Mouse (Mus musculus): ENCODE data around the gene Nacad. TPM values are rescaled to one million over a fixed set of nuclear protein-coding genes. Genes with fewer than 3 reads are reported as not detected.

Nacad gene
- polyA plus RNA-seq, 1 experiment from 2014 or later, result 44.3 TPM

GRCm38 (mm10) chr11:6599831-6600230 is 6.0 kb downstream of the Nacad start:
- Histone ChIP-seq H3K4me3 (ENCODE audit: low read depth, low read length) (no peak overlapping the region), H3K4me2 (replicated peaks; ENCODE audit: low read depth, low read length) (no peak overlapping the region; the same call in 1 of the 2 replicates), H3K4me1 (replicated peaks; ENCODE audit: control insufficient read depth, insufficient read depth, low read length) (peaks cover 22% of the 10 kb centered on the region), H3K9ac (ENCODE audit: low read depth, low read length) (peak overlapping the region; percentile 40; the same call in 1 of the 2 replicates), H3K27me3 (ENCODE audit: control insufficient read depth, insufficient read depth, low read length) (peaks cover 1% of the 10 kb centered on the region), H3K36me3 (ENCODE audit: control insufficient read depth, insufficient read depth, low read length) (no peaks in the 10 kb centered on the region), H3K9me3 (ENCODE audit: control insufficient read depth, low read length) (no peaks in the 10 kb centered on the region), H3K27ac (ENCODE audit: low read depth, low read length) (peak overlapping the region; percentile 83)
- peak; percentile 8 for DNase-seq (ENCODE audit: low spot score)
- 77% methylated on average over 6 of the region's 6 CpGs for WGBS
- ATAC-seq (ENCODE audit: low FRiP score), result peak; percentile 10; the same call in 1 of the 2 replicates

- Histone ChIP-seq H3K4me1 (replicated peaks; ENCODE audit: control insufficient read depth, insufficient read depth, low read length) (peaks cover 22% of the 10 kb centered on the region), H3K4me3 (ENCODE audit: low read depth, low read length) (0 out of 2 replicates have a peak overlapping the region, but pooled peaks have one; percentile 12)
- 26% methylated on average over 20 of the region's 27 CpGs for WGBS
Measured at GRCm38 (mm10) chr11:6599011-6599681, 6.7 kb downstream of the Nacad start.

GRCm38 (mm10) chr11:6598191-6598889 is 7.5 kb downstream of the Nacad start:
- Histone ChIP-seq H3K4me3 (ENCODE audit: low read depth, low read length) (0 out of 2 replicates have a peak overlapping the region, but pooled peaks have one; percentile 12), H3K27ac (ENCODE audit: low read depth, low read length) (peak overlapping the region; percentile 83), H3K4me1 (replicated peaks; ENCODE audit: control insufficient read depth, insufficient read depth, low read length) (peaks cover 20% of the 10 kb centered on the region), H3K4me2 (replicated peaks; ENCODE audit: low read depth, low read length) (peak overlapping the region; percentile 34), H3K9ac (ENCODE audit: low read depth, low read length) (peak overlapping the region; percentile 40; the same call in 1 of the 2 replicates), H3K27me3 (ENCODE audit: control insufficient read depth, insufficient read depth, low read length) (no peaks in the 10 kb centered on the region), H3K9me3 (ENCODE audit: control insufficient read depth, low read length) (no peaks in the 10 kb centered on the region), H3K36me3 (ENCODE audit: control insufficient read depth, insufficient read depth, low read length) (peaks cover 3% of the 10 kb centered on the region)
- ATAC-seq (ENCODE audit: low FRiP score), result peak; percentile 20
- 59% methylated on average over 19 of the region's 19 CpGs for WGBS
- peak; percentile 7 for DNase-seq (ENCODE audit: low spot score)

More at GRCm38 (mm10) chr11:6599011-6599681, 6.7 kb downstream of the Nacad start:
- no peaks in the 10 kb centered on the region; the same call in 1 of the 2 replicates for H3K27me3 ChIP-seq (ENCODE audit: control insufficient read depth, insufficient read depth, low read length)
- peak; percentile 73 for DNase-seq (ENCODE audit: low spot score)
- H3K9ac ChIP-seq (ENCODE audit: low read depth, low read length), result peak overlapping the region; percentile 40
- H3K36me3 ChIP-seq (ENCODE audit: control insufficient read depth, insufficient read depth, low read length), result peaks cover 3% of the 10 kb centered on the region; the same call in 1 of the 2 replicates
- H3K4me2 ChIP-seq (replicated peaks; ENCODE audit: low read depth, low read length), result peak overlapping the region; percentile 34
- peak; percentile 82 for ATAC-seq (ENCODE audit: low FRiP score)
- H3K9me3 ChIP-seq (ENCODE audit: control insufficient read depth, low read length), result no peaks in the 10 kb centered on the region
- H3K27ac ChIP-seq (ENCODE audit: low read depth, low read length), result peak overlapping the region; percentile 83

GRCm38 (mm10) chr11:6597523-6597922 is 8.3 kb downstream of the Nacad start:
- Histone ChIP-seq H3K27ac (ENCODE audit: low read depth, low read length) (no peak overlapping the region), H3K27me3 (ENCODE audit: control insufficient read depth, insufficient read depth, low read length) (no peaks in the 10 kb centered on the region), H3K9ac (ENCODE audit: low read depth, low read length) (no peak overlapping the region), H3K9me3 (ENCODE audit: control insufficient read depth, low read length) (no peaks in the 10 kb centered on the region), H3K36me3 (ENCODE audit: control insufficient read depth, insufficient read depth, low read length) (peaks cover 4% of the 10 kb centered on the region), H3K4me2 (replicated peaks; ENCODE audit: low read depth, low read length) (no peak overlapping the region), H3K4me1 (replicated peaks; ENCODE audit: control insufficient read depth, insufficient read depth, low read length) (peaks cover 20% of the 10 kb centered on the region), H3K4me3 (ENCODE audit: low read depth, low read length) (no peak overlapping the region)
- 83% methylated on average over 7 of the region's 7 CpGs for WGBS
- ATAC-seq (ENCODE audit: low FRiP score) (no peak), DNase-seq (ENCODE audit: low spot score) (peak; percentile 18)

GRCm38 (mm10) chr11:6596616-6597015 is 9.2 kb downstream of the Nacad start:
- no peak for ATAC-seq (ENCODE audit: low FRiP score)
- Histone ChIP-seq H3K27me3 (ENCODE audit: control insufficient read depth, insufficient read depth, low read length) (no peaks in the 10 kb centered on the region), H3K4me1 (replicated peaks; ENCODE audit: control insufficient read depth, insufficient read depth, low read length) (peaks cover 20% of the 10 kb centered on the region), H3K27ac (ENCODE audit: low read depth, low read length) (no peak overlapping the region), H3K4me2 (replicated peaks; ENCODE audit: low read depth, low read length) (no peak overlapping the region), H3K4me3 (ENCODE audit: low read depth, low read length) (no peak overlapping the region), H3K9ac (ENCODE audit: low read depth, low read length) (no peak overlapping the region), H3K9me3 (ENCODE audit: control insufficient read depth, low read length) (no peaks in the 10 kb centered on the region), H3K36me3 (ENCODE audit: control insufficient read depth, insufficient read depth, low read length) (peaks cover 7% of the 10 kb centered on the region)
- no peak for DNase-seq (ENCODE audit: low spot score)
- WGBS, result 89% methylated on average over 3 of the region's 3 CpGs

- WGBS, result 96% methylated on average over 6 of the region's 6 CpGs
- Histone ChIP-seq H3K4me3 (ENCODE audit: low read depth, low read length) (no peak overlapping the region), H3K27ac (ENCODE audit: low read depth, low read length) (no peak overlapping the region), H3K9ac (ENCODE audit: low read depth, low read length) (no peak overlapping the region), H3K4me2 (replicated peaks; ENCODE audit: low read depth, low read length) (no peak overlapping the region), H3K9me3 (ENCODE audit: control insufficient read depth, low read length) (no peaks in the 10 kb centered on the region), H3K4me1 (replicated peaks; ENCODE audit: control insufficient read depth, insufficient read depth, low read length) (peaks cover 20% of the 10 kb centered on the region), H3K27me3 (ENCODE audit: control insufficient read depth, insufficient read depth, low read length) (no peaks in the 10 kb centered on the region), H3K36me3 (ENCODE audit: control insufficient read depth, insufficient read depth, low read length) (peaks cover 7% of the 10 kb centered on the region)
- DNase-seq (ENCODE audit: low spot score) (no peak), ATAC-seq (ENCODE audit: low FRiP score) (no peak)
Measured at GRCm38 (mm10) chr11:6596205-6596604, 9.6 kb downstream of the Nacad start.

GRCm38 (mm10) chr11:6595339-6595738 is 10.5 kb downstream of the Nacad start:
- H3K9ac ChIP-seq (ENCODE audit: low read depth, low read length), result no peak overlapping the region
- H3K9me3 ChIP-seq (ENCODE audit: control insufficient read depth, low read length), result no peaks in the 10 kb centered on the region
- H3K27ac ChIP-seq (ENCODE audit: low read depth, low read length), result no peak overlapping the region
- DNase-seq (ENCODE audit: low spot score), result no peak
- WGBS, result 91% methylated on average over 5 of the region's 5 CpGs
- no peak overlapping the region for H3K4me2 ChIP-seq (replicated peaks; ENCODE audit: low read depth, low read length)
- peaks cover 19% of the 10 kb centered on the region for H3K4me1 ChIP-seq (replicated peaks; ENCODE audit: control insufficient read depth, insufficient read depth, low read length)
- H3K4me3 ChIP-seq (ENCODE audit: low read depth, low read length), result no peak overlapping the region
- no peaks in the 10 kb centered on the region for H3K27me3 ChIP-seq (ENCODE audit: control insufficient read depth, insufficient read depth, low read length)
- peaks cover 7% of the 10 kb centered on the region for H3K36me3 ChIP-seq (ENCODE audit: control insufficient read depth, insufficient read depth, low read length)
- no peak for ATAC-seq (ENCODE audit: low FRiP score)

GRCm38 (mm10) chr11:6594845-6595244 is 11.0 kb downstream of the Nacad start:
- ATAC-seq (ENCODE audit: low FRiP score) (no peak), DNase-seq (ENCODE audit: low spot score) (no peak)
- Histone ChIP-seq H3K27ac (ENCODE audit: low read depth, low read length) (no peak overlapping the region), H3K4me3 (ENCODE audit: low read depth, low read length) (no peak overlapping the region), H3K36me3 (ENCODE audit: control insufficient read depth, insufficient read depth, low read length) (peaks cover 7% of the 10 kb centered on the region), H3K27me3 (ENCODE audit: control insufficient read depth, insufficient read depth, low read length) (no peaks in the 10 kb centered on the region), H3K4me2 (replicated peaks; ENCODE audit: low read depth, low read length) (no peak overlapping the region), H3K9me3 (ENCODE audit: control insufficient read depth, low read length) (no peaks in the 10 kb centered on the region), H3K4me1 (replicated peaks; ENCODE audit: control insufficient read depth, insufficient read depth, low read length) (peaks cover 16% of the 10 kb centered on the region), H3K9ac (ENCODE audit: low read depth, low read length) (no peak overlapping the region)
- 90% methylated on average over 6 of the region's 6 CpGs for WGBS
